Mouse (Mus musculus) adrenal gland, adult (tissue): Measurements from ENCODE around the gene Mosmo.

ENCODE experiments used
- DNase-seq, 2 experiments: peaks; one replicate each; pipeline ENCODE4 v3.0.0; 2022 to 2023; ENCODE audit warnings: low spot score in 1 of 2; ENCODE audit not compliant: inconsistent age in 2 of 2

Gene Mosmo

DNA sequence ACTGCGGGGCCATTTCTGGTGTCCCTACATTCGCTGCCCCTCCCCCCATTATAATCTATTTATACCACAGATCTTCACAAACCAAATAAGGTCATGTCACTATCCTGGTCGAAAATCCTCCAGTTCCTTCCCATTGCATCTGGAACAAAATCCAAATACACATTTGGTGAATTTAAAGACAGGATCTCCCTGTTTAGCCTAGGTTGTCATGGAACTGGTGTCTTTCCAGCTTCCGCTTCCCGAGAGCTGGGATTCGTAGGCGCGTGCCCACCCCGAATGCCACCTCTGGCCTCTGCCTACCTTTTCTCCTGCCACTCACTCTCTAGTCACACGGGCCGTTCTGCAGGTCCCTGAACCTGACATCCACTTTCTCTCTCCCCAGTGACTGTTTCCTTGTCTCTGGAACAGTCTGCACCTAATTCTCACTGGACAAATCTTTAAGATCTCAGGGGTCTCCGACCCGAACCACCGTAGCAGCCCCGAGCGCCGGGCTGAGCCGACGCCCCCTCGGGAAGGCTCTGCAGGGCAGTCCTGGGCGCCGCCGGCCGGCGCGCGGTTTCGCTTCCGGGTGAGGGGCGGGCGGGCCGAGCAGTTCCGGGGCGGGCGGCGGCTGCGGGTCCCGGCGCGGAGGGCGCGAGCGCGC lies at the start of gene Mosmo:
Mosmo (plus strand) TSS at position 618 of the 643 bp plus-strand sequence.
- peak; percentile 80 to 95 for DNase-seq

DNA sequence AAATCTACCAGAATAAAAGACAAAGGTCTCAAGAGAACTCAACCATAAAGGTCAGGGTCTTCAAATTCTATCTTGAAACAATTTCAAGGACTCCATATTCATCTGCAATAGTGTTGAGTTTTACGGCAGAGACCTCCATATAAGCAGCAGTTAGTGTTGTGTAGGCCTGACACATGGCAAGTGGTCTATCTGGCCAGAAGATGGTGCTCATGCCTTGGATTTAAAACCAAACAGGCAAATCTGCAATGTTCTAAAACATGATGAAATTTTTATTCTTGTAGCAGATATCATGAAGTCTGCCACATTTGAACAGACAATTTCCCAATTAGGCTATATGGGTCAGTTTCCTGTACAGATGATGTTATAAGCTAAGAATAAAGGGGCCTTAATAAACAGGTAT lies 44.9 kb upstream of the Mosmo start:
- peak; percentile 23 to 70 for DNase-seq

DNA sequence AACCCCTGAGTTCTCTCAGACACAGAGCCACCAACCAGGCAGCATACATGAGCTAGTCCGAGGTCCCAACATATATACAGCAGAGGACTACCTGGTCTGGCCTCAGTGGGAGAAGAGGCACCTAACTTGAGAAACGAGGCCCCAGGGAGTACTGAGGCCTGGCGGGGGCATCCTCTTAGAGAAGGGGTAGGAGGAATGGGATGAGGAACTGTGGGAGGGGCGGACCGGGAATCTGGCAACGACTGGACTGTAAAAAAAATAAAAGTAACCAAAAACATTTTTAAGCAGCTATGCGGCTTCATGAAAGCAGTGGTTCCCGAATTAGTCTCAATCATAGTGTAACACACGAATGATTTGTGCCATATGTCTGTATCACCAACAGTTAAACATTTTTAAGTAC lies 43.1 kb upstream of the Mosmo start:
- DNase-seq: no peak

DNA sequence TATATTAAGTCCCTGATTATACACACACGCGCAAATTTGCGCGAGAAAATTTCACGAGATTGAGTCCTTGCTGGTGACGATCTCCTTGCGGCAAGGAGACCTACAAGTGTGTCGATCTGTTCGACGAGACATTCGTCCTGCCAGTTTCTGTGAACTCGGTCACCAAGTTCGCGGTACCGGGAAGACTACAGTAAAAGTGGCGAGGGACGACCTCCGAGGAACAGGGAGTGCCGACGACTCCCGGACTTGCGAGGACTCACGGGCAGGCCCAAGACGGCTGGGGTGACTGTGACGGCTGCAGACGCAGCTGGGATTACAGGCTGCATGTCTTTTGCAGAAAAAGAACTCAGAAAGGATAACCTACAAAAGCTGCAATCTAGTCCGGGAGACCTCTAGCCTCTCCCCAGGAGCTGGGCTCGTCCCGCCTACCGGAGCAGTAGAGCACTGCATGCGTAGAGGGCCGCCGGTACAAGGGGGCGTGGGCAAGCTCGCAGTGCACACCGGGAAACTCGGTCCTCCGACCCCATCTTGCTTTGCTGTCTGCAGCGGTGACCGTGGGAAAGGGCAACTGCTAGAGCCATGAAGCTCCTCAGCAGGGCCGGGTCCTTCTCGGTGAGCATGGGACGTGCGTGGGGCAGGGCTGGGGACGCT lies 42.6 kb upstream of the Mosmo start, which contains the start of gene Uqcrc2:
Uqcrc2 (plus strand) TSS at position 466 of the 651 bp plus-strand sequence.
- peak; percentile 89 to 96 for DNase-seq

DNA sequence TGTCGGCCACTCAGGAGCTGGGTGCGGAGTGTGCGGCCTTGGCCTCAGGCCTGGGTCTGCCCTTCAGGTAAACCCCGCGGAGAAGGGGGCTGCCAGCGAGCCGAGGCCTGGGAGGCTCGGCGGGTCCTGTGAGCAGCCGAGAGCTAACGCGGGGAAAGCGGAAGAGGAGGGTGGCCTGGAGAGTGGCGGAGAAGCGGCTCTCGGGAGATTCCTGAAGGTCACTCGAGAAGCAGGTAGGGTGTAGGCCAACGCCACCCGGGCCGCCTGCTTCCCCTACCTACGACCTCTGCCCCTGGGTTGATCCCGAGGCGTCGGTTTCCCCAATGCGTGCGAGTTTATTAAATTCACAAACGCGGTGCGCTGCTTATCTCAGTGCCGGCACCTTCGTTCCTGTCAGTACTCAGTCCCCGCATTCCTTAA lies 42.0 kb upstream of the Mosmo start:
- no peak for DNase-seq

DNA sequence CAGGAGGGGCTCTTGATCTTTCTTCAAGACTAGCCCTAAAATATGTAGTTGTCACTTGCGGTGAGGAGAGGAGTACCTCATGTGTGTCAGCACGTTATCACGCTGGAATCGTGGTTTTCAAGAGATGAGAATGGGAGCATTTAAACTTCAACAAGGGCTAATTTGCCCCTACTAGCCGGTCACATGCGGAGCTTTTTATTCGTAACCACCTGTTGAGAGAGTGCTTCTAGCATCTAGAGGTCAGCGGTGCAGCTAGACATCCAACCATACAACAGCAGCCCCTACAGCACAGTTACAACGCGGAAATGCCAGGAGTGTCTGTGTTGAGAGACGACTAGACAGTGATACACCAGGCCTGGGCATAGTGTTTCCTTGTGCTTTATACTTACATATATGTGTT lies 41.6 kb upstream of the Mosmo start:
- DNase-seq: peak in 1 of 2 experiments; percentile 39

DNA sequence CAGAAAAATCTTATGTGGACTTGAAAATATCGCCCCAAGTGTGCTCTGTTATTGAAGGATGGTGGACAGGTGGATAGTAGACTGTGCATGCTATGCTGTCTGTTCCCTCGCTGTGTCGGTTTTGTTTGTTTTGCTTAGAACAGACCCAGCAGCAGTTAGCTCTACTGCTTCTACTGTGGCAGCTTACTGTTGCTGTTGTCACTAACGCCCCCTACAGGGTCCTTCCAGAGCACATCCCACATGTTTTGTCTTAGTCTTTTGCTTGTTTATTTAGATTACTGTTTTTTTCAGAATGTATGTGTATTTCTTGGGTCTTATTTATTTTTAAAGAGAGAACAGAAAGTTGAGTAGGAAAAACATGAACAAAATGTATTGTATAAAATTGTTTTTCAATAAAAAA lies 34.2 kb upstream of the Mosmo start:
- DNase-seq: no peak

DNA sequence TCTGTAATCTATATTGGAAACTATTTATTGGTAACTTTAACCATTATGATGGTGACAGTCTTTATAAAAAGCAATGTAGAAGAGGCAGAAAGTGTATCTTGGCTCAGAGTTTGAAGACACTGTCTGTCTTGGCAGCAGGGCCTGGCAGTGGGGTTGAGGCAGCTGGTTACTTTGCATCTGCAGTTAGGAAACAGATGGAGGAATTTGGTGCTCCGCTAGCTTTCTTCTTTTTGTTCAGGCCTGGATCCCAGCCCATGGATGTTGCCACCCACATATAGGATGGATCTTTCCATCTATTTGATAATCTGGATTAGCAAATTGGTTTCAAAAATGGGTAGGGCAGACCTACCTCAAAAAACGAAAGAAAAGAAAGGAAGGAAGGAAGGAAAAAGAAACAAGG lies 29.6 kb upstream of the Mosmo start:
- no peak for DNase-seq

DNA sequence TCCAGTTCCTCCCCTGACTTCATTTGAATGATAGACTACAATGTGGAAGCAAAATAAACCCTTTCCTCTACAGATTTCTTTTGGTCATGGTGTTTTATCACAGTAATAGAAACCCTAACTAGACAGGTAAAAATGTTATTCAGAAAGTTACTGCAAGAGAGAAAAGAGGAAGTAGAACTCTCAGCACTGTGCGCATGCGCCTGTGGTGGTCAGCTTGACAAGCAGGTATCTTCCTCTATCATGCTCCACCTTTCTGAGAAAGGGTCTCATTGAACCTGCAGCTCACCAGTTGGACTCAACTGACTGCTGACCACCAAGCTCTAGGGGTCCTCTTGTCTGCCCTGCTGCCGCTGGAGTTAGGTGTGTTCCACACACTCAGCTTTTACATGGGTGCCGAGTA lies 15.3 kb upstream of the Mosmo start:
- no peak for DNase-seq

DNA sequence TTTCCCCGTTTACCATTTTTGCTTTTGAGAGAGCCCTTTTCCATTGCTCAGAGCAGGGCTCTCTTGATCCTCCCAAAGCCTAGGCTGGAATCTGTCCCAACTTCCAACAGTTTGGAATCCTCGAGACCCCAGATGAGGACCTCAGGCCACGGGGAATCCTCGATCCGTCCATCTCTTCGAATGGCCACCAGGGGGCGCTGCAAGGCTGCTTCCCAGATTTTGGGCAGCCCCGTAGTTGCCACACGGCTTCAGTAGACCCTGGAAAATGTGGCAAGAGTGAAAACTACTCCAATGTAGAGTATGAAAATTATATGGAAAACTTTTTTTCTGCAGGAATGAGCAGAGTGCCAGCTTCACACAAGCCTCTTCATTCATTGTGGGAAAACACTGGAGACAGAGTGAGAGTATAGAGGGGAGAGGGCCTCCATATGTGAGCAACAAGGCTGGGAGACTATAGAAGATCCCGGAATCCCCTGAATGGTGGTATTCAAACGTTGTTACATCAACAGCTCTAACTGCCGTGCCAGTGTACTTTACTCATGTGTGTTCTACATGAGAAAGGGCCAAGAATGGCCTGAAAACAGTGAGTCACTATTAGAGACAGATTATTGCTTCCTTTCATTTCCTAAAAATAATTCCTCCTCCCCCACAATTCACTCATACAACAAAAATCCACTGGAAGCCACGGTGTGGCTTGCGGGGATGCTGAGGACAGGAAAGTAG lies 7.1 kb upstream of the Mosmo start, which contains the start of gene Pdzd9:
Pdzd9 (minus strand) TSS at position 191 of the 723 bp plus-strand sequence.
- DNase-seq: peak; percentile 64 to 91

DNA sequence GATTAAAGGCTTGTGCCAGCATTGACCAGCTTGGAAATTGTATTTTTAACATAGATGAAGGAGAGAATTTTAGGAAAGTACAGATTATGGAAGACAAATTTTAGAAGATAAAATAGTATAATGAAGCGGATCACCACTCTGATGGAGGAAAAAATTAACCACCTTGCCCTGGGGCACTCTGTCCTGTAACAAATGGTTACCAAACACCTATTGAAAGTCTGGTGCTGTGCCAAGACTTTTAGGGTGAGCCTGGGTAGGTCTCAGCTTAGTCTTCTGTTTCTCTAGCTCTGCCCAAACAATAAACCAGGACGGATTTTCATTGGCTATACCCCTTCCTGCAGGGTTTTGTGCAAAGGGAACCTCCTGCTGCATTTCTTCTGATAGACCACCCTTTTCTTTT lies 6.1 kb upstream of the Mosmo start:
- DNase-seq: no peak

DNA sequence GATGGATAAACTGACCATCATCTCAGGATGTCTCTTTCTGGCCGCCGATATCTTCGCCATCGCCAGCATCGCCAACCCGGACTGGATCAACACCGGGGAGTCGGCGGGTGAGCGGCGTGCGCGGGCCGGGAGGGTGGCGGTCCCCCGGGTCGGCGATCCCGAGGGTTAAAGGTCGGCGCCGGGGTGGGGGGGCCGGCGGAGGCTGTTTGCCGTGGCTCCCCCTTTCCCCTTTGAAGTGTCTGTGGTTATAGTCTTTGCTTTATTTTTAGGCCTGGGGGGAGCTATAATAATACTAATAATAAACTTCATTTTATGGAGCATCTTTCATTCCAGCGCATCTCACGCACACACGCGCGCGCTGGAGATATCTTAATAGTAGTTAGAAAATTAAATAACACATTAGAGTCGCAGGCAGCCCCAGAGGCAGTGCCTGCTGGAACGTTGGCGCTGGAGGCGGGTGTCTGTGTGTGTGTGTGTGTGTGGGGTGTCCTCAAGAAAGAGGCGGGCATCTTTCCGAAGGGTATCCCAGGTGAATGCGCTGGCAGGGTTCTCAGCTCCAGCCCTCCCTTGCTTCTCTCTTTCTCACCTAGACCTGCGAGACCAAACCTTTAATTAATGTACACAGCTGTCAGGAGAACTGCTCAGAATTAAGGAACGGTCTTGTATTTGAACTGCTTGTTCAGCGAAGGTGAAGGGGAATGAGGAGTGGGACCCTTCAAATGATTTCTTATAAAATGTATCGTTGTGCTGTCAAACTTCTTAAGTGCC lies 530 bp downstream of the Mosmo start:
- DNase-seq: peak; percentile 58 to 84

DNA sequence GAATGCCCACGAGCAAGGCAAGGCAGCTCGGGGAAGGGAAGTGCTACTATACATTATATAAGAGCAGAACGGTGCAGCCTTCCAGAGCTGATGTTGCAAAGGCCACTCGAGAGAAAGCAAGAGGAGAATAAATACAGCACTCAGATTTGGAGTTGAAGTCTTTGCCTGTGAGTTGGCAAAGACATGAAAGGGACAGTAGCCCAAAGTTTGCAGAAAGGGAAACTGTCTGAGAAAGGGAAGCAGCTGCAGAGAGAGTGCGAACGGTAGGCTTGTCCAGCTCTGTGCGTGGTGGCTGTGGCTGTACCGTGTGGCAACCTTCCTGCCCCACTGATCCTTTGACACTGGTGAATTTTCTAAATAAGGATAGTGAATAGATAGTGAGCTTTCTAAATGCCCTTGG lies 1.6 kb downstream of the Mosmo start:
- no peak for DNase-seq

DNA sequence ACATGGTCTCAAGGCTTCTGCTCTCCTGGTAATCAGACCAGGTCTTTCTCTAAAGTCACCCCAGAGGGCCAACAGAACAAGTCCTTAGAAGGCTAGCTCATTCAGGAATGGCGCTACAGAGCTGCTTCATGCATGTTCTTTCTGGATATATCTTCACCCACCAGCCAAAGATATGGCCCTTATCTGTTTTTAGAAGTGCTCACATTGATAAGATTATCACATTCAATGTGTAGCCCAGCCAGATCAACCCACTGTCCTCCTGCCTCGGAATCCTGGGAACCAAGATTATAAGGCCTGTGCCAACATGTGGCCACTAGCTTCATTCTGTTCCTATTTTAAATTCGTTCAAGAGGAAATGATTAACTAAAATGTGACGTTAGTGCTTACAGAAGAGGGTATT lies 4.6 kb downstream of the Mosmo start:
- DNase-seq: no peak

DNA sequence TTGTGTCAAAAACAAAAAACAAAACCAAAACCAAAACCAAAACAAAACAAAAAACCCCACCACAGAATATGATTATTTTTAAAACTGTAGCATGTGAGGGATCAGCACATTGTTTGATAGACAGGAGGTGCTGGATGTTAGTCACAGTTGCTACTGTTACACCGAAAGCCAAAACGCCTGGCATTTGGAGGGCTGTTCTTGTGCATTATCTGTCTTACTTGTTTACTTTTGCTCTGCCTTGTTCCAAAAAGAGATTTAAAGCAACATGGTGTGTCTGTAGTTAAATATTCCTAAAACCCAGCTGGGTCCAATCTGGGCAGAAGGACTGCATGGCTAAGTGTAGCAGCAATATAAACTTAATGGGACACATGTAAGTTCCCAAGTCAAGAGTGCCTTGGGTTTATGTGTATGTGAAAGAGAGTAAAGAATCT lies 7.3 kb downstream of the Mosmo start:
- DNase-seq: no peak

DNA sequence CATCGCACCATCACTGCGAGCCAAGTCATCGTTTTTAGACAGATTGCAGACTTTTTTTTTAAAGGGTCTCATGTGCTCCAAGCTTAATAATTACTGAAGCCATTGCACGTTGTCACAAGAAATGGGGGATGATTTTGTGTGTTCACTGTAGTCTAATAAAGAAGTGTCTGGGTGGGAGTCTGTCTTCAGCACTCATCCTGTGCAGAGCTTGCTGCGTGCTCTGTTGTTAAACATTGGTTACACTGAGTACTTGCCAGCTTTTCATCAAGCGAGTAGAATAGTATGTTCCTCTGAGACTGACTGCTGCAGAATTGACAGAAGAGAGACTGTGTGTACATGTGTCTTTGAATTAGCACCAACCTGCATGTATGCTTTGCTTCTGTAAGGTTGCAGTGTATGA lies 7.8 kb downstream of the Mosmo start:
- no peak for DNase-seq

DNA sequence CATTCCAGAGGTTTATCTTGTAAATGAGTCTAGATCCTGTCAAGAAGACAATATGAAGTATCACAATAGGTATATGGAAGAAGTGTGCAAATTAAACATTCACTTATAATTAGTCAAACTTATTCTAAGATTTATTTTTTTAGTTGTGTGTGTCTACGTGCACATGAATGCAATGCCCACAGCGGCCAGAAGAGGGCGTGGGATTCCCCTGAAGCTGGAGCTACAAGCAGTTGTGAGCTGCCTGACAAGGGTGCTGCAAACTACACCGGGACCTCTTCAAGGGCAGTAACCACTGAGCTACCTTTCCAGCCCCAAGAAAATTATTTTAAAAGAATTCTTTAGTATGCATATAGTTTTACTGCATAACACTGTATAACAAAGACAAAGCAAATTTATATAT lies 13.2 kb downstream of the Mosmo start:
- no peak for DNase-seq

DNA sequence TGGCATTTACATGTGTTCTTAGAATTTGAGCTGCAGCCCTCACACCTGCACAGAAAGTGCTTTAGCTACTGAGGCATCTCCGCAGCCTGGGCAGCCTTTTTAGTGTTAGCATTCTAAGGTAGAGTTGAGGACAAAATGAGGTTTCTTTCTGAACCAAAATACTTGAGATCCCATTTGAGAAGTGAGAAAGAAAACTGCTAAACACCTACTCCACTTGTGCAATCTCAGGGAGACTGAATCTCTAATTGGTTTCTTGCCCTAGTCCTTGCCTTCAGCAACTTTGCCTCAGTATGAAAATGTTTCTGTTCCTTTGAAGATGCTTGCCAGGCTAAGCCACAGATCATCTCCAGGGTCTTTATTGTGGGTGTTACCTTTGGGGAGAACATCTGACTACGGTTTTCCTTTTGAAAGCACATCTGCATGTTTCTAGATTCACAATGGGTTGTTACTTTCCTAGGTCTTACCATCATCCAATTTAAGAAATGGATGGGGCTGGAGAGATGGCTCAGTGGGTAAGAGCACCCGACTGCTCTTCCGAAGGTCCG lies 16.5 kb downstream of the Mosmo start:
- no peak for DNase-seq

DNA sequence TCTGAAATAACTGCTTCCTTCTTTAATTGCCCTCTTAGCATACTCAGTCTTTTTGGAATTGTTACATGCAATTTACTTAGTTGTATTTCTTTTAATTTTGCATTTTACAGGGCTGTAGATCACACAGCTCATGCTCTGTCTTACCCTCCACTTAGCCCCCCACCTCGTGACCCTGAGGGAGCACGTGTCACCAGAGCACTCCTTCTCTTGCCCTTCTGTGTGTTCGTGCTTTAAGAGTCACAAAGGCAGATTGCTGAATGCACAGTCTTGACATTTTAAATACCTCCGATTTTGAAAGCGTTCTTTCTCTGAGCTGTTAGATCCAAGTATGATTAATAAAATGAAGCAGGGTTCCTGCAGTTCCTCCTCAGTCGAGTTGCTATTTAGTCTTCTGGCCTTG lies 17.8 kb downstream of the Mosmo start:
- DNase-seq: peak in 1 of 2 experiments; percentile 51

DNA sequence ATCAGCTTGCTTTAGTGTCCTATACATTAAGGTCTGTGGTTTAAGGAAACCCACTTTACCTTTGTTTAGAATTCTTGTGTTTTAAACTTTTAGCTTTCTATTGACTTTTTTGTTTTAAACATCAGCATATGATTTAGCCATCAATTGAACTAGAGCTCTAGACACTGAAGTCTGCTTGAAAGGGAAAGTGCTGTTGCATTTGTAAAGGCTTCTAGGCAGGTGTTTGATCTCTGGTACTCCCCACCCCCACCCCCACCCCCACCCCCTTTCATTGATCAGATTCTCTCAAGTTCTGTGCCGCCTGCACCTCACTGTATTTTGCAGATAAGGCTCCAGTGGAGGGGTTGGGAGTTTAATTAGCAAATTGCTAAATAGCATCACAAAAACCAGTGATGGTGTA lies 18.2 kb downstream of the Mosmo start:
- DNase-seq: no peak

DNA sequence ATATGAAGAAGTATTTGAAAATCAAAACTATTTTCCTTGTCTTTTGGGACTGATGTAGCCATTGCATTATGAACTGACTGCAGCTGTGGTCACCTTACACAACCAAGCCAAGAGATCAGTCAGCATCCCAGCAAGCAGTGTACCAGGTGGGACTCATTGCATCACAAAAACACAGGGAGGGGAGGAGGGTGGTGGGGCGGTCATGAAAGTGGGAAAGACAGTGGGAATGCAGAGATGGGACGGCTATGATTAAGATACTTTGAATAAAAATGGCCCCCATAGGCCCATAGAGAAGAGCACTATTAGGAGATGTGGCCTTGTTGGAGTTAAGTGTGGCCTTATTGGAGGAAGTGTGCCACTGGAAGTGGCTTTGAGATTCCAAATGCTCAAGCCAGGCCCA lies 18.9 kb downstream of the Mosmo start:
- no peak for DNase-seq
